Mouse (Mus musculus) embryonic facial prominence, embryonic 11.5 days (tissue): ENCODE measurements around the gene Phldb1. TPM values are rescaled to one million over a fixed set of nuclear protein-coding genes. Genes with fewer than 3 reads are reported as not detected.

ENCODE experiments used
- ATAC-seq: fragments of 200-750 bp; cut with Nextera tagmentation; replicated peaks from 2 replicates; pipeline ENCODE4 v1.8.0; 2017; ENCODE audit warnings: low read depth; ENCODE audit not compliant: insufficient number of reproducible peaks, low FRiP score, low TSS enrichment
- DNase-seq: peaks from one replicate; pipeline ENCODE4 v3.0.0-alpha.2; 2015; ENCODE audit warnings: low spot score
- H3K27ac ChIP-seq: fragments of 300-500 bp; sonication (generic); replicated peaks from 2 replicates; pipeline ENCODE4 v1.5.1; 2014; ENCODE audit warnings: mild to moderate bottlenecking, low read depth, low read length, control low read depth
- H3K27me3 ChIP-seq: fragments of 300-500 bp; sonication (generic); 2 replicates; pipeline ENCODE4 v1.6.1; 2014; ENCODE audit warnings: mild to moderate bottlenecking, low read length, moderate library complexity, mixed read lengths; ENCODE audit not compliant: control insufficient read depth, insufficient read depth
- H3K36me3 ChIP-seq: fragments of 300-500 bp; sonication (generic); replicated peaks from 2 replicates; pipeline ENCODE4 v1.6.1; 2014; ENCODE audit warnings: low read depth, mild to moderate bottlenecking, low read length, moderate library complexity, mixed read lengths; ENCODE audit not compliant: control insufficient read depth, insufficient read depth
- H3K4me1 ChIP-seq: fragments of 300-500 bp; sonication (generic); 2 replicates; pipeline ENCODE4 v1.6.1; 2014; ENCODE audit warnings: low read length, mixed read lengths; ENCODE audit not compliant: control insufficient read depth, insufficient read depth
- H3K4me2 ChIP-seq: fragments of 300-500 bp; sonication (generic); 2 replicates; pipeline ENCODE4 v1.6.1; 2014; ENCODE audit warnings: low read depth, mild to moderate bottlenecking, control low read depth, low read length, moderate library complexity
- H3K4me3 ChIP-seq: fragments of 300-500 bp; sonication (generic); 2 replicates; pipeline ENCODE4 v1.5.1; 2014; ENCODE audit warnings: low read depth, low read length, control low read depth
- H3K9ac ChIP-seq: fragments of 300-500 bp; sonication (generic); replicated peaks from 2 replicates; pipeline ENCODE4 v1.6.1; 2014; ENCODE audit warnings: mild to moderate bottlenecking, control low read depth, low read length
- H3K9me3 ChIP-seq: fragments of 300-500 bp; sonication (generic); replicated peaks from 2 replicates; pipeline ENCODE4 v1.6.1; 2016; ENCODE audit warnings: mild to moderate bottlenecking, low read length, inconsistent platforms, mixed read lengths; ENCODE audit not compliant: control insufficient read depth
- WGBS: fragments of 180-500 bp; shearing (Covaris S2); extraction: QIAGEN DNeasy Blood & Tissue Kit; methylation state at CpG from one replicate; pipeline ENCODE4 v1.1.7; 2014; 5-methylcytosine and 5-hydroxymethylcytosine counted together
- polyA plus RNA-seq: library from polyadenylated mRNA; unstranded; fragments of >200 nt; fragmentation: Nextera tagmentation; extraction: Ambion mirVana; gene quantifications from 2 replicates; pipeline ENCODE4 v1.2.1, GENCODE M21; 2014

Gene Phldb1
- polyA plus RNA-seq, 1 experiment from 2014 or later: 27.8 TPM

- 86% methylated on average over 8 of the region's 8 CpGs for WGBS
Observed at GRCm38 (mm10) chr9:44683046-44683445, 52.0 kb downstream of the Phldb1 start.

GRCm38 (mm10) chr9:44679565-44679964, 55.4 kb downstream of the Phldb1 start:
- Histone ChIP-seq H3K4me2 (no peak overlapping the region), H3K4me1 (no peaks in the 10 kb centered on the region), H3K27ac (no peak overlapping the region), H3K9ac (no peak overlapping the region), H3K36me3 (no peaks in the 10 kb centered on the region), H3K27me3 (no peaks in the 10 kb centered on the region), H3K9me3 (no peaks in the 10 kb centered on the region), H3K4me3 (no peak overlapping the region)
- 68% methylated on average over 5 of the region's 5 CpGs for WGBS
- no peak for ATAC-seq
- no peak for DNase-seq

More at GRCm38 (mm10) chr9:44683046-44683445, 52.0 kb downstream of the Phldb1 start:
- Histone ChIP-seq H3K36me3 (no peaks in the 10 kb centered on the region), H3K9me3 (no peaks in the 10 kb centered on the region), H3K27ac (no peak overlapping the region), H3K27me3 (no peaks in the 10 kb centered on the region), H3K9ac (no peak overlapping the region), H3K4me3 (no peak overlapping the region), H3K4me2 (no peak overlapping the region), H3K4me1 (no peaks in the 10 kb centered on the region)
- no peak for ATAC-seq
- DNase-seq: no peak

GRCm38 (mm10) chr9:44678288-44678871, 56.6 kb downstream of the Phldb1 start:
- 85% methylated on average over 2 of the region's 2 CpGs for whole genome bisulfite sequencing
- DNase-seq (no peak), ATAC-seq (no peak)
- Histone ChIP-seq H3K4me2 (no peak overlapping the region), H3K27ac (no peak overlapping the region), H3K9ac (no peak overlapping the region), H3K9me3 (no peaks in the 10 kb centered on the region), H3K36me3 (no peaks in the 10 kb centered on the region), H3K27me3 (no peaks in the 10 kb centered on the region), H3K4me3 (no peak overlapping the region), H3K4me1 (no peaks in the 10 kb centered on the region)

DNA sequence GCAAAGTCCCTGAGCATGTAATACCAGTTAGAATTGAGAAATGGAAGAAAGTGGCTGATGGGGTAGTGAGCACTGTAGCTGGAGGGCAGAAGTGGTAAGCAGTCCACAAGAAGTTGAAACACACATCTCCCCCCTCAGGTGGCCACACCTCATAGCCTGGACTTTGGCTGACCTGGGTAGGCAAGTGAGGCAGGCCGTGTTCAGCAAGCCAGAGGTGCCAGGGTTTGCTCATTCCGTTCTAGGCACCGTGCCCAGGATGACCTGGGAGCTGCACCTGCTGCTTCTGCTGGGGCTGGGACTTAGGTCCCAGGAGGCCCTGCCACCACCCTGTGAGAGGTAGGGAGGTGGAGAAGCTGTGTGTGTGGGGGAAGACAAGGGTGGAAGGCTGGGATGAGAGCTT, 62.0 kb downstream of the Phldb1 start, which contains the start of gene Treh:
TSS of gene Treh (plus strand) at position 229 of the 400 bp plus-strand sequence.
- Histone ChIP-seq H3K4me2 (no peak within 1 kb of the TSS), H3K4me3 (no peak within 1 kb of the TSS), H3K9ac (no peak within 1 kb of the TSS), H3K9me3 (no peaks in the 10 kb centered on the region), H3K27me3 (no peaks in the 10 kb centered on the region), H3K36me3 (no peaks in the 10 kb centered on the region), H3K4me1 (no peaks in the 10 kb centered on the region), H3K27ac (no peak within 1 kb of the TSS)
- no peak for ATAC-seq
- DNase-seq: no peak
- WGBS: 69% methylated on average over 3 of the region's 3 CpGs

- ATAC-seq (no peak), DNase-seq (no peak)
- Histone ChIP-seq H3K9ac (no peak overlapping the region), H3K4me2 (no peak overlapping the region), H3K9me3 (no peaks in the 10 kb centered on the region), H3K27ac (no peak overlapping the region), H3K36me3 (no peaks in the 10 kb centered on the region), H3K27me3 (no peaks in the 10 kb centered on the region), H3K4me1 (no peaks in the 10 kb centered on the region), H3K4me3 (no peak overlapping the region)
- 64% methylated on average over 2 of the region's 2 CpGs for WGBS
Observed at GRCm38 (mm10) chr9:44672291-44672865, 62.6 kb downstream of the Phldb1 start.

GRCm38 (mm10) chr9:44671416-44671815, 63.6 kb downstream of the Phldb1 start:
- H3K4me1 ChIP-seq: no peaks in the 10 kb centered on the region
- H3K27ac ChIP-seq: no peak overlapping the region
- 89% methylated on average over 5 of the region's 5 CpGs for WGBS
- no peak overlapping the region for H3K9ac ChIP-seq
- no peak overlapping the region for H3K4me3 ChIP-seq
- no peaks in the 10 kb centered on the region for H3K36me3 ChIP-seq
- ATAC-seq (no peak), DNase-seq (no peak)
- H3K4me2 ChIP-seq: no peak overlapping the region
- H3K9me3 ChIP-seq: no peaks in the 10 kb centered on the region
- H3K27me3 ChIP-seq: no peaks in the 10 kb centered on the region

GRCm38 (mm10) chr9:44663706-44664105, 71.3 kb downstream of the Phldb1 start:
- no peak for ATAC-seq
- Histone ChIP-seq H3K4me1 (no peaks in the 10 kb centered on the region), H3K36me3 (no peaks in the 10 kb centered on the region), H3K27ac (no peak overlapping the region), H3K9ac (no peak overlapping the region), H3K9me3 (no peaks in the 10 kb centered on the region), H3K27me3 (no peaks in the 10 kb centered on the region), H3K4me3 (no peak overlapping the region), H3K4me2 (no peak overlapping the region)
- 88% methylated on average over 6 of the region's 6 CpGs for WGBS
- no peak for DNase-seq
